ENCODE assay signal across 8 mouse cellular contexts in genomic region chr4:43382155-43383020, GRCm38 (mm10). TPM values are rescaled to one million over a fixed set of nuclear protein-coding genes. Genes with fewer than 3 reads are reported as not detected.
A peak's percentile ranks its signal among the peaks of the same experiment; 100 is the strongest.
DNase-seq lines count a peak whose midpoint lies in the region; ATAC-seq and TF ChIP-seq lines count a peak whose summit lies in the region.

No protein-coding gene starts in this region.

- H3K4me1 ChIP-seq in heart, embryonic 12.5 days (replicated peaks): peaks cover 15% of the 10 kb centered on the region
- H3K4me1 ChIP-seq in liver, embryonic 15.5 days (replicated peaks): peaks cover 18% of the 10 kb centered on the region; the same call in 1 of the 2 replicates

- peak overlapping the region; percentile 84 for H3K9ac ChIP-seq in heart, embryonic 12.5 days
- H3K9ac ChIP-seq in liver, embryonic 15.5 days: peak overlapping the region; percentile 18; the same call in 1 of the 2 replicates

- H3K4me2 ChIP-seq in heart, embryonic 12.5 days: peak overlapping the region; percentile 82
- H3K4me2 ChIP-seq in liver, embryonic 15.5 days: peak overlapping the region; percentile 67

- H3K36me3 ChIP-seq in C2C12 (ENCODE audit: control insufficient read depth, insufficient read depth): no peaks in the 10 kb centered on the region
- no peaks in the 10 kb centered on the region for H3K36me3 ChIP-seq in heart, embryonic 12.5 days
- no peaks in the 10 kb centered on the region for H3K36me3 ChIP-seq in liver, embryonic 15.5 days (replicated peaks)

- H3K79me3 ChIP-seq in C2C12 (ENCODE audit: low read depth): peaks cover 18% of the 10 kb centered on the region

- no peak overlapping the region for H3K27ac ChIP-seq in heart, embryonic 12.5 days (ENCODE audit: poor library complexity, severe bottlenecking)
- H3K27ac ChIP-seq in liver, embryonic 15.5 days (replicated peaks): 0 out of 2 replicates have a peak overlapping the region, but pooled peaks have one; percentile 33

- ATAC-seq in heart, embryonic 12.5 days (ENCODE audit: insufficient number of reproducible peaks, low FRiP score): peak; percentile 69
- no peak for ATAC-seq in liver, embryonic 15.5 days (ENCODE audit: insufficient read depth)

- peak; percentile 45 for DNase-seq in cerebellum, adult 9-10 months
- no peak for DNase-seq in cerebellum, adult 11 months
- no peak for DNase-seq in gastrocnemius, adult 18-20 months (ENCODE audit: low spot score)
- no peak for DNase-seq in adrenal gland, postnatal 36 days
- DNase-seq in layer of hippocampus, adult 11-12 months (ENCODE audit: low spot score): no peak

- 6% methylated on average over 30 of the region's 33 CpGs for WGBS in heart, embryonic 12.5 days
- 7% methylated on average over 30 of the region's 33 CpGs for WGBS in liver, embryonic 15.5 days (ENCODE audit: insufficient replicate concordance)

- no peak for TF ChIP-seq CTCF in C2C12 (IDR thresholded peaks at IDR 0.05; ENCODE audit: control insufficient read depth, insufficient read depth, insufficient read length)

- no peaks in the 10 kb centered on the region for H3K27me3 ChIP-seq in C2C12 (ENCODE audit: control insufficient read depth, insufficient read depth, insufficient read length)
- H3K27me3 ChIP-seq in heart, embryonic 12.5 days (replicated peaks): peaks cover 10% of the 10 kb centered on the region
- H3K27me3 ChIP-seq in liver, embryonic 15.5 days: peaks cover 30% of the 10 kb centered on the region

- no peaks in the 10 kb centered on the region for H3K9me3 ChIP-seq in heart, embryonic 12.5 days (replicated peaks)
- no peaks in the 10 kb centered on the region for H3K9me3 ChIP-seq in liver, embryonic 15.5 days (replicated peaks)

- H3K4me3 ChIP-seq in C2C12 (ENCODE audit: insufficient read depth, poor library complexity, severe bottlenecking): peak overlapping the region; percentile 41
- peak overlapping the region; percentile 72 for H3K4me3 ChIP-seq in heart, embryonic 12.5 days
- peak overlapping the region; percentile 55 for H3K4me3 ChIP-seq in liver, embryonic 15.5 days (replicated peaks)

- H3K79me2 ChIP-seq in C2C12 (ENCODE audit: control insufficient read depth, insufficient read depth): peaks cover 37% of the 10 kb centered on the region

- peak overlapping the region; percentile 84 for H3ac ChIP-seq in C2C12 (ENCODE audit: control insufficient read depth, insufficient read length, low read depth)

TF ChIP-seq in C2C12, 6 proteins besides CTCF, POLR2A, EP300 and RAD21:
- no peak for TF ChIP-seq USF1 (IDR thresholded peaks at IDR 0.05; ENCODE audit: low read depth)
- peak; percentile 5 for TF ChIP-seq MAX (IDR thresholded peaks at IDR 0.05)

RNA-seq across cellular contexts. Expression of gene Rusc2, which starts 0.6 kb away (rescaled TPM):
- 18.8 TPM for polyA plus RNA-seq in C2C12 (2012; fragmentation: generic; extraction: Trizol)
- polyA plus RNA-seq in heart, embryonic 12.5 days (2016; fragmentation: Nextera tagmentation; extraction: Ambion mirVana): 14.1 and 15.7 TPM in 2 replicates
- polyA plus RNA-seq in liver, embryonic 15.5 days (2015; fragmentation: Nextera tagmentation; extraction: Ambion mirVana): 1.4 and 2.8 TPM in 2 replicates
- 10 to 100 TPM; 28.5 to 36.3 TPM for total RNA-seq in gastrocnemius, adult 18-20 months (2021)
- total RNA-seq in adrenal gland, postnatal 36 days (2021): 10 to 100 TPM; 37.2 to 50.1 TPM

RNA-seq across cellular contexts. Expression of gene Fam166b, which starts 46.5 kb away (rescaled TPM):
- polyA plus RNA-seq in C2C12 (2012; fragmentation: generic; extraction: Trizol): 0.06 TPM
- 0.14 TPM in 1 of 2 replicates, not detected in the other for polyA plus RNA-seq in heart, embryonic 12.5 days (2016; fragmentation: Nextera tagmentation; extraction: Ambion mirVana)
- polyA plus RNA-seq in liver, embryonic 15.5 days (2015; fragmentation: Nextera tagmentation; extraction: Ambion mirVana): not detected in 2 replicates
- total RNA-seq in gastrocnemius, adult 18-20 months (2021): not detected
- total RNA-seq in adrenal gland, postnatal 36 days (2021): under 1 TPM in 1 of 2 experiments, not detected in 1; 0.92 TPM

RNA-seq across cellular contexts. Expression of gene Tesk1, which starts 59.4 kb away (rescaled TPM):
- 28.9 TPM for polyA plus RNA-seq in C2C12 (2012; fragmentation: generic; extraction: Trizol)
- polyA plus RNA-seq in heart, embryonic 12.5 days (2016; fragmentation: Nextera tagmentation; extraction: Ambion mirVana): 10.3 and 11.6 TPM in 2 replicates
- polyA plus RNA-seq in liver, embryonic 15.5 days (2015; fragmentation: Nextera tagmentation; extraction: Ambion mirVana): 1.0 and 1.2 TPM in 2 replicates
- 10 to 100 TPM; 56.2 to 60.8 TPM for total RNA-seq in gastrocnemius, adult 18-20 months (2021)
- 10 to 100 TPM; 52.2 to 65.5 TPM for total RNA-seq in adrenal gland, postnatal 36 days (2021)
